19 mouse cellular contexts compared by ENCODE assay signal in the genomic region with DNA sequence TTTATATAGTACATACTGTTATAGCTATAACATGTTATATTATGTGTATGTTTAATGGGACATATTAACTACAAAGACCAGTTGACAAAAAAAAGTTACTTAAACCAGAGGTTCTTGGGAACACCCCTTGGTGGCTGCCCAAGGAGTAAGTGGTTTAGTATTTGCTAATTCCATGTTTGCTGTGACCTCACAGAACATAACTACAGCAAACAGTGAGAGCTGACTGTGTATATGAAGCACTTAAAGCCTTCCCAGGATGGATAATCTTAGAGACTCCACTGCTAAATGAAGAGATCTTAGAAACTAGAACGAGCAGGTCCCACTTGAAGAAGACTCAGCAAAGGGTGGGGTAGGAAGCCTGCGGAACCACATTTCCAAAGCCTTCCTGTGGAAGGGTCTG.
DNase-seq lines count a peak whose midpoint lies in the region; ATAC-seq and TF ChIP-seq lines count a peak whose summit lies in the region.
"Had no signal": no experiment of that assay in that cellular context is flagged by ENCODE, and none has a peak within 500 bp of the region (broad histone marks: within the 10 kb centered on the region; RNA-seq: fewer than 3 reads in every experiment).

No protein-coding gene starts in this region.

- WGBS in lung, embryonic 16.5 days = 57% methylated on average over 2 of the region's 2 CpGs
- 43% methylated on average over 2 of the region's 2 CpGs for WGBS in lung, postnatal 0 days

- ATAC-seq in lung, embryonic 16.5 days (ENCODE audit: low read depth) = peak; percentile 23; the same call in 1 of the 2 replicates
- ATAC-seq in lung, postnatal 0 days = peak; percentile 57
- ATAC-seq: Patski had no signal

- DNase-seq in heart, adult 11 months = peak; percentile 10
- DNase-seq in heart, adult 9 months (ENCODE audit: low spot score in 2 of 2) = no peak
- no peak for DNase-seq in lung, adult 18-20 months
- DNase-seq in lung, postnatal 0 days (ENCODE audit: low spot score) = peak; percentile 53
- no peak for DNase-seq in lung, postnatal 25 days (ENCODE audit: low spot score)
- DNase-seq: adrenal gland, adult 2 months; adrenal gland, adult 8-10 months; adrenal gland, postnatal 10 days; adrenal gland, postnatal 14 days; adrenal gland, postnatal 25 days; adrenal gland, postnatal 36 days; B cell, adult 2 months; cerebellum, adult 11 months; cerebellum, adult 11-12 months; cerebellum, adult 18-20 months had no signal

- H3K4me3 ChIP-seq in lung, embryonic 16.5 days (ENCODE audit: low read length) = no peak overlapping the region
- H3K4me3 ChIP-seq in lung, postnatal 0 days (ENCODE audit: low read depth, low read length) = no peak overlapping the region

- peaks cover 6% of the 10 kb centered on the region; the same call in 1 of the 2 replicates for H3K4me1 ChIP-seq in lung, embryonic 16.5 days (replicated peaks; ENCODE audit: control insufficient read depth, insufficient read depth, low read length)
- H3K4me1 ChIP-seq in lung, postnatal 0 days (ENCODE audit: insufficient read depth, low read depth, low read length) = no peaks in the 10 kb centered on the region

- TF ChIP-seq CTCF in lung, postnatal 0 days (IDR thresholded peaks at IDR 0.05) = no peak

- H3K36me3 ChIP-seq in lung, embryonic 16.5 days (ENCODE audit: control insufficient read depth, insufficient read depth, low read length) = no peaks in the 10 kb centered on the region
- no peaks in the 10 kb centered on the region for H3K36me3 ChIP-seq in lung, postnatal 0 days (ENCODE audit: insufficient read depth, low read length)
- H3K36me3 ChIP-seq: G1E had no signal

- no peaks in the 10 kb centered on the region for H3K9me3 ChIP-seq in lung, embryonic 16.5 days (ENCODE audit: control insufficient read depth, low read length)
- no peaks in the 10 kb centered on the region for H3K9me3 ChIP-seq in lung, postnatal 0 days (ENCODE audit: low read length)
- H3K9me3 ChIP-seq: G1E had no signal

- no peak overlapping the region for H3K9ac ChIP-seq in lung, embryonic 16.5 days (ENCODE audit: low read length)
- no peak overlapping the region for H3K9ac ChIP-seq in lung, postnatal 0 days (replicated peaks; ENCODE audit: low read depth)

- TF ChIP-seq EP300 in lung, postnatal 0 days (IDR thresholded peaks at IDR 0.05) = no peak

- H3K4me2 ChIP-seq in lung, embryonic 16.5 days (ENCODE audit: low read depth, low read length) = no peak overlapping the region
- no peak overlapping the region for H3K4me2 ChIP-seq in lung, postnatal 0 days (replicated peaks; ENCODE audit: low read depth, low read length)

- H3K27me3 ChIP-seq in lung, embryonic 16.5 days (ENCODE audit: control insufficient read depth, insufficient read depth, low read depth, low read length) = no peaks in the 10 kb centered on the region
- no peaks in the 10 kb centered on the region for H3K27me3 ChIP-seq in lung, postnatal 0 days (replicated peaks; ENCODE audit: insufficient read depth, low read length)
- H3K27me3 ChIP-seq: CH12.LX, Patski had no signal

- no peak overlapping the region for H3K27ac ChIP-seq in lung, embryonic 16.5 days (ENCODE audit: low read length)
- H3K27ac ChIP-seq in lung, postnatal 0 days (ENCODE audit: low read length) = no peak overlapping the region

Comparison
In these comparisons a context has a peak if more than half of its experiments do, and no peak if none do; other contexts are left out.
1. DNase-seq: peak in heart, adult 11 months (single experiment) and lung, postnatal 0 days (single experiment); none in heart, adult 9 months (0 of 2), lung, adult 18-20 months (0 of 2) and lung, postnatal 25 days (single experiment).